ENCODE assay signal across 8 mouse cellular contexts in genomic region chr11:58955143-58955867, GRCm38 (mm10). TPM values are rescaled to one million over a fixed set of nuclear protein-coding genes. Genes with fewer than 3 reads are reported as not detected.
DNase-seq lines count a peak whose midpoint lies in the region; ATAC-seq and TF ChIP-seq lines count a peak whose summit lies in the region.

No protein-coding gene starts in this region.

- H3K4me2 ChIP-seq in hindbrain, embryonic 16.5 days (ENCODE audit: low read length), result peak overlapping the region; percentile 84

- DNase-seq in cerebellum, adult 2 months, result peak in 1 of 2 experiments; percentile 30
- no peak for DNase-seq in cerebellum, adult 8-10 months
- DNase-seq in thymus, adult 2 months, result peak; percentile 45
- DNase-seq in thymus, adult 18-20 months, result no peak
- peak; percentile 48 for DNase-seq in thymus, postnatal 0 days (ENCODE audit: low spot score)
- no peak for DNase-seq in adrenal gland, adult 8-10 months

- TF ChIP-seq CTCF in cerebellum, adult 2 months (IDR thresholded peaks at IDR 0.05; ENCODE audit: borderline replicate concordance, insufficient read depth, low read depth, low read length), result no peak
- TF ChIP-seq CTCF in thymus, adult 2 months (IDR thresholded peaks at IDR 0.05; ENCODE audit: borderline replicate concordance, control insufficient read depth, extremely low read depth, insufficient read depth, low read length, poor library complexity), result no peak

- peaks cover 12% of the 10 kb centered on the region; the same call in 1 of the 2 replicates for H3K4me1 ChIP-seq in cerebellum, adult 2 months (ENCODE audit: control insufficient read depth, insufficient read depth, low read length)
- H3K4me1 ChIP-seq in thymus, adult 2 months (replicated peaks; ENCODE audit: control insufficient read depth, insufficient read depth, low read length), result peaks cover 22% of the 10 kb centered on the region
- peaks cover 48% of the 10 kb centered on the region for H3K4me1 ChIP-seq in hindbrain, embryonic 16.5 days (ENCODE audit: control insufficient read depth, insufficient read depth, low read depth, low read length)

- no peak for TF ChIP-seq POLR2A in cerebellum, adult 2 months (IDR thresholded peaks at IDR 0.05; ENCODE audit: borderline replicate concordance, insufficient read depth, low read length)
- TF ChIP-seq POLR2A in thymus, adult 2 months (IDR thresholded peaks at IDR 0.05; ENCODE audit: control insufficient read depth, extremely low read depth, insufficient read depth, low read length, poor library complexity), result no peak; the same call in 1 of the 2 replicates

- H3K27me3 ChIP-seq in cerebellum, adult 2 months (ENCODE audit: control insufficient read depth, insufficient read depth, low read length), result no peaks in the 10 kb centered on the region
- H3K27me3 ChIP-seq in thymus, adult 2 months (ENCODE audit: control insufficient read depth, insufficient read depth, low read length), result no peaks in the 10 kb centered on the region
- no peaks in the 10 kb centered on the region for H3K27me3 ChIP-seq in hindbrain, embryonic 16.5 days (replicated peaks; ENCODE audit: control insufficient read depth, insufficient read depth, low read length)

- peak overlapping the region; percentile 78 for H3K9ac ChIP-seq in hindbrain, embryonic 16.5 days (ENCODE audit: low read depth, low read length)

- ATAC-seq in hindbrain, embryonic 16.5 days, result peak; percentile 31
- ATAC-seq in megakaryocyte, adult 5-6 weeks (ENCODE audit: poor library complexity, severe bottlenecking), result peak; percentile 30

- under 1% methylated on average over 20 of the region's 20 CpGs for WGBS in cerebellum, adult 2 months
- under 1% methylated on average over 20 of the region's 20 CpGs for WGBS in thymus, adult 2 months
- 0% methylated on average over 20 of the region's 20 CpGs for WGBS in hindbrain, embryonic 16.5 days

- no peaks in the 10 kb centered on the region; the same call in 1 of the 2 replicates for H3K36me3 ChIP-seq in thymus, adult 2 months (ENCODE audit: control insufficient read depth, insufficient read depth, low read length)
- no peaks in the 10 kb centered on the region; the same call in 1 of the 2 replicates for H3K36me3 ChIP-seq in hindbrain, embryonic 16.5 days (ENCODE audit: control insufficient read depth, insufficient read depth, low read length)

- H3K27ac ChIP-seq in cerebellum, adult 2 months (ENCODE audit: insufficient read depth, low read length), result peak overlapping the region; percentile 77
- peak overlapping the region; percentile 95 for H3K27ac ChIP-seq in thymus, adult 2 months (ENCODE audit: control insufficient read depth, insufficient read depth, low read length)
- H3K27ac ChIP-seq in hindbrain, embryonic 16.5 days (ENCODE audit: low read depth, low read length), result peak overlapping the region; percentile 99

- peak overlapping the region; percentile 92 for H3K4me3 ChIP-seq in cerebellum, adult 2 months (replicated peaks; ENCODE audit: insufficient read depth, low read depth, low read length)
- H3K4me3 ChIP-seq in thymus, adult 2 months (ENCODE audit: control insufficient read depth, insufficient read depth, low read length), result peak overlapping the region; percentile 61
- H3K4me3 ChIP-seq in hindbrain, embryonic 16.5 days (ENCODE audit: low read length), result peak overlapping the region; percentile 57

- no peaks in the 10 kb centered on the region for H3K9me3 ChIP-seq in hindbrain, embryonic 16.5 days (ENCODE audit: control insufficient read depth, low read length)

RNA-seq across cellular contexts. Expression of gene Hist3h2a, which starts 0.8 kb away (rescaled TPM):
- polyA plus RNA-seq in cerebellum, adult 2 months (2012; rRNA removed), result 41.3 and 43.2 TPM in 2 replicates
- 45.9 and 51.0 TPM in 2 replicates for polyA plus RNA-seq in thymus, adult 2 months (2012; rRNA removed)
- polyA plus RNA-seq in hindbrain, embryonic 16.5 days (2015; fragmentation: Nextera tagmentation; extraction: Ambion mirVana), result 85.3 and 89.6 TPM in 2 replicates
- 20.6 and 24.9 TPM in 2 replicates for total RNA-seq in megakaryocyte, adult 5-6 weeks (2015)
- total RNA-seq in megakaryocyte, adult 5-6 weeks (2017), result 267 and 273 TPM in 2 replicates
- 52.3 and 52.8 TPM in 2 replicates for polyA plus RNA-seq in thymus, postnatal 0 days (2015; fragmentation: Nextera tagmentation; extraction: Ambion mirVana)
- 10 to 100 TPM; 18.8 to 28.5 (median 26.2) TPM for total RNA-seq in adrenal gland, adult 8-10 months (2022)

RNA-seq across cellular contexts. Expression of gene Trim17, which starts 0.8 kb away (rescaled TPM):
- 3.5 and 4.8 TPM in 2 replicates for polyA plus RNA-seq in cerebellum, adult 2 months (2012; rRNA removed)
- polyA plus RNA-seq in thymus, adult 2 months (2012; rRNA removed), result 0.31 and 0.47 TPM in 2 replicates
- 1.1 and 1.8 TPM in 2 replicates for polyA plus RNA-seq in hindbrain, embryonic 16.5 days (2015; fragmentation: Nextera tagmentation; extraction: Ambion mirVana)
- not detected in 2 replicates for total RNA-seq in megakaryocyte, adult 5-6 weeks (2015)
- 0.07 TPM in 1 of 2 replicates, not detected in the other for total RNA-seq in megakaryocyte, adult 5-6 weeks (2017)
- polyA plus RNA-seq in thymus, postnatal 0 days (2015; fragmentation: Nextera tagmentation; extraction: Ambion mirVana), result 0.29 and 0.44 TPM in 2 replicates
- under 1 TPM; 0.21 to 0.59 (median 0.46) TPM for total RNA-seq in adrenal gland, adult 8-10 months (2022)

RNA-seq across cellular contexts. Expression of gene Hist3h2ba, which starts 6.6 kb away (rescaled TPM):
- 154 and 186 TPM in 2 replicates for polyA plus RNA-seq in cerebellum, adult 2 months (2012; rRNA removed)
- polyA plus RNA-seq in thymus, adult 2 months (2012; rRNA removed), result 47.2 and 96.5 TPM in 2 replicates
- polyA plus RNA-seq in hindbrain, embryonic 16.5 days (2015; fragmentation: Nextera tagmentation; extraction: Ambion mirVana), result 249 and 250 TPM in 2 replicates
- 4.6 and 6.9 TPM in 2 replicates for total RNA-seq in megakaryocyte, adult 5-6 weeks (2015)
- total RNA-seq in megakaryocyte, adult 5-6 weeks (2017), result 5.4 and 10.9 TPM in 2 replicates
- 50.8 and 57.5 TPM in 2 replicates for polyA plus RNA-seq in thymus, postnatal 0 days (2015; fragmentation: Nextera tagmentation; extraction: Ambion mirVana)
- total RNA-seq in adrenal gland, adult 8-10 months (2022), result 10 to 100 TPM in 2 of 4 experiments, 1 to 10 TPM in 2; 3.3 to 12.2 (median 7.8) TPM

RNA-seq across cellular contexts. Expression of gene Rnf187, which starts 16.6 kb away (rescaled TPM):
- 578 and 589 TPM in 2 replicates for polyA plus RNA-seq in cerebellum, adult 2 months (2012; rRNA removed)
- polyA plus RNA-seq in thymus, adult 2 months (2012; rRNA removed), result 335 and 488 TPM in 2 replicates
- polyA plus RNA-seq in hindbrain, embryonic 16.5 days (2015; fragmentation: Nextera tagmentation; extraction: Ambion mirVana), result 563 and 570 TPM in 2 replicates
- total RNA-seq in megakaryocyte, adult 5-6 weeks (2015), result 42.6 and 42.9 TPM in 2 replicates
- total RNA-seq in megakaryocyte, adult 5-6 weeks (2017), result 49.7 and 61.7 TPM in 2 replicates
- 245 and 268 TPM in 2 replicates for polyA plus RNA-seq in thymus, postnatal 0 days (2015; fragmentation: Nextera tagmentation; extraction: Ambion mirVana)
- 100 to 1,000 TPM; 179 to 200 (median 190) TPM for total RNA-seq in adrenal gland, adult 8-10 months (2022)

RNA-seq across cellular contexts. Expression of gene Trim11, which starts 22.6 kb away (rescaled TPM):
- 25.3 and 27.5 TPM in 2 replicates for polyA plus RNA-seq in cerebellum, adult 2 months (2012; rRNA removed)
- 114 and 119 TPM in 2 replicates for polyA plus RNA-seq in thymus, adult 2 months (2012; rRNA removed)
- polyA plus RNA-seq in hindbrain, embryonic 16.5 days (2015; fragmentation: Nextera tagmentation; extraction: Ambion mirVana), result 20.7 and 21.4 TPM in 2 replicates
- total RNA-seq in megakaryocyte, adult 5-6 weeks (2015), result 22.2 and 26.7 TPM in 2 replicates
- 30.0 and 33.2 TPM in 2 replicates for total RNA-seq in megakaryocyte, adult 5-6 weeks (2017)
- polyA plus RNA-seq in thymus, postnatal 0 days (2015; fragmentation: Nextera tagmentation; extraction: Ambion mirVana), result 49.6 and 54.0 TPM in 2 replicates
- 10 to 100 TPM; 23.2 to 38.7 (median 31.3) TPM for total RNA-seq in adrenal gland, adult 8-10 months (2022)

Comparison
In these comparisons a context has a peak if more than half of its experiments do, and no peak if none do; other contexts are left out.
1. DNase-seq: peak in thymus, adult 2 months (single experiment) and thymus, postnatal 0 days (single experiment); none in cerebellum, adult 8-10 months (single experiment), thymus, adult 18-20 months (0 of 2) and adrenal gland, adult 8-10 months (single experiment).
2. Peak in every context shown above with its lines, with median percentiles within 50 percentile points of each other: H3K27ac ChIP-seq and H3K4me3 ChIP-seq.